Mouse (Mus musculus) stomach, postnatal 0 days (tissue): ENCODE data around the gene Olfr73.

Experiments
- CTCF ChIP-seq: IDR thresholded peaks from 2 replicates; pipeline ENCODE4 v1.5.1; 2016; ENCODE audit warnings: antibody characterized with exemption, low read depth, mild to moderate bottlenecking, moderate library complexity
- EP300 ChIP-seq: optimal IDR thresholded peaks from 2 replicates; pipeline ENCODE3; 2016; ENCODE audit warnings: antibody characterized with exemption

DNA sequence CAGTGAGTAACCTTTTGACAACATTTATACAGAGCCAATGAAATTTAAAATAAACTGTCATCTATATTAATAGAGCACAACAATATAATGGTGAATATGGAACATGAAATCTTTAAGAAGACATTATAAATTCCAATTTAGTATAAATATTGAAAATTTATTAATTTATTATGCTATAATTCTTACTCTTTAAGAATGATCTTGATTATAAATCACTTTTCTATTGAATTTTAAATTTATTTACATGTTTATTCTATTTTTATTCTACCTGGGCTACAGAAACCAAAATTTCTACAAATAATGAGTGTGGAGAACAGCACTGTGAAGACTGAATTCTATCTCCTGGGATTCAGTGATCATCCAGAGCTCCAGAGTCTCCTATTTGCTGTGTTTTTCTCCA is 47.7 kb downstream of the Olfr73 start, which contains the start of gene Olfr1158:
- no peak for TF ChIP-seq EP300
- TF ChIP-seq CTCF = no peak
